Mouse (Mus musculus): ENCODE measurements around the gene Sult2a5. TPM values are rescaled to one million over a fixed set of nuclear protein-coding genes. Genes with fewer than 3 reads are reported as not detected.

Gene Sult2a5
- 0.62 TPM for polyA plus RNA-seq (2014; fragmentation: Illumina TruSeq; extraction: RNeasy Lipid Tissue Mini Kit (QIAGEN cat#74804); ENCODE audit: low read depth, low replicate concordance)

DNA sequence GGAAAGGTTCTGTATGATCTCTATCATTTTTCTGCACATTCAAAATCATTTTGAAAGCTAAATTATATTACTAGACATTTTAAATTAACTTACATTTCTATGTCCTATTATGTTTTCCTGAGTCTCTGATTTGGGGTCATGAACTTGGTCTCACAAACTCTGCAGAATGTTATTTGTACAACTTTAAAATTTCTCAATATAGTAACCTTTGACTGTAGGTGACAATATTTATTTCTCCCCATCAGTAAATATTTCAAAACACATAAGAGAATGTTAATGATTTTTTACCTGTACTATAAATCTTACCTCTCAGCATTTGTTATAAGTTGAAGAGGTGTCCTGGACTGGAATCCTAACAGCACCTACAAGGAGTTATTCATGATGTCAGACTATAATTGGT, at the start of gene Sult2a5:
Gene Sult2a5 (plus strand): TSS at position 301 of the 400 bp plus-strand sequence.

Other genes starting within 250 kb of the Sult2a5 start
- gene Cabp5, start 225.8 kb upstream of the Sult2a5 start, polyA plus RNA-seq (2014; fragmentation: Illumina TruSeq; extraction: RNeasy Lipid Tissue Mini Kit (QIAGEN cat#74804); ENCODE audit: low read depth, low replicate concordance): not detected
- gene Bsph1, start 173.1 kb upstream of the Sult2a5 start, polyA plus RNA-seq (2014; fragmentation: Illumina TruSeq; extraction: RNeasy Lipid Tissue Mini Kit (QIAGEN cat#74804); ENCODE audit: low read depth, low replicate concordance): 135 TPM
- 160 TPM for gene Bsph2, start 52.9 kb upstream of the Sult2a5 start, polyA plus RNA-seq (2014; fragmentation: Illumina TruSeq; extraction: RNeasy Lipid Tissue Mini Kit (QIAGEN cat#74804); ENCODE audit: low read depth, low replicate concordance)
- gene Sult2a2, start 109.5 kb downstream of the Sult2a5 start, polyA plus RNA-seq (2014; fragmentation: Illumina TruSeq; extraction: RNeasy Lipid Tissue Mini Kit (QIAGEN cat#74804); ENCODE audit: low read depth, low replicate concordance): not detected
- gene Sult2a1, start 213.4 kb downstream of the Sult2a5 start, polyA plus RNA-seq (2014; fragmentation: Illumina TruSeq; extraction: RNeasy Lipid Tissue Mini Kit (QIAGEN cat#74804); ENCODE audit: low read depth, low replicate concordance): not detected

All from adipose tissue, adult 10 weeks (tissue).